ENCODE assay signal across 11 mouse cellular contexts in the genomic region with DNA sequence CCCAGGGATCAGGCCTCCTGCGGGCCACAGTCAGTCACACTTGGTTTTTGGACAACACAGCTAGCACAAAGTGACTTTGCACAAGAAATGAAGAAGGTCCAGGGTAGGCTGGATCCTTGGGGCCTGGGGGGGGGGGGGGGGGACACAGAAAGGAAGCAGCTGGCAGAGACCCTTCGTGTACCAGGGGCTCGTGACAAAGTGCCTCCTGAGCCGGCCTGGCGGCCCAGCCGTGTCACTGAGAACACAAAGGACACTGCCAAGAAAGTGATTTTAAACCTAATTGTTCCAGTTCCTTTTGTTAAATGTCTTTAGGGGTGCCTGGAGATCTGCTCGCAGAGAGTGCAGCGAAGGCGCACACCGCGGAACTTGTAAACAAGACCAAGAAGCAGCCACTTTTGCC.
DNase-seq lines count a peak whose midpoint lies in the region; ATAC-seq and TF ChIP-seq lines count a peak whose summit lies in the region.
"Had no signal": no experiment of that assay in that cellular context is flagged by ENCODE, and none has a peak within 500 bp of the region (broad histone marks: within the 10 kb centered on the region; RNA-seq: fewer than 3 reads in every experiment).

No protein-coding gene starts in this region.

- H3K4me2 ChIP-seq in heart, embryonic 13.5 days: peak overlapping the region; percentile 44
- H3K4me2 ChIP-seq in neural tube, embryonic 11.5 days (ENCODE audit: low read depth): peak overlapping the region; percentile 30
- H3K4me2 ChIP-seq in limb, embryonic 15.5 days: 0 out of 2 replicates have a peak overlapping the region, but pooled peaks have one; percentile 3
- H3K4me2 ChIP-seq: limb, embryonic 12.5 days had no signal

- H3K4me1 ChIP-seq in heart, embryonic 13.5 days: peaks cover 77% of the 10 kb centered on the region
- peaks cover 13% of the 10 kb centered on the region for H3K4me1 ChIP-seq in neural tube, embryonic 11.5 days (ENCODE audit: control insufficient read depth, insufficient read depth, low read length)
- H3K4me1 ChIP-seq in limb, embryonic 15.5 days: peaks cover 12% of the 10 kb centered on the region
- no peaks in the 10 kb centered on the region for H3K4me1 ChIP-seq in cerebellum, adult 2 months (ENCODE audit: control insufficient read depth, insufficient read depth, low read length)

- no peaks in the 10 kb centered on the region for H3K9me3 ChIP-seq in heart, embryonic 13.5 days
- no peaks in the 10 kb centered on the region for H3K9me3 ChIP-seq in neural tube, embryonic 11.5 days (ENCODE audit: control insufficient read depth, low read length)
- H3K9me3 ChIP-seq in limb, embryonic 15.5 days: no peaks in the 10 kb centered on the region
- H3K9me3 ChIP-seq: limb, embryonic 12.5 days had no signal

- TF ChIP-seq POLR2A in cerebellum, adult 2 months (IDR thresholded peaks at IDR 0.05; ENCODE audit: borderline replicate concordance, insufficient read depth, low read length): no peak

- 81% methylated on average over 11 of the region's 11 CpGs for WGBS in heart, embryonic 13.5 days
- WGBS in neural tube, embryonic 11.5 days: 38% methylated on average over 11 of the region's 11 CpGs
- 65% methylated on average over 11 of the region's 11 CpGs for WGBS in limb, embryonic 15.5 days
- 39% methylated on average over 11 of the region's 11 CpGs for WGBS in cerebellum, adult 2 months

- H3K9ac ChIP-seq in heart, embryonic 13.5 days: peak overlapping the region; percentile 7; the same call in 1 of the 2 replicates
- peak overlapping the region; percentile 2; the same call in 1 of the 2 replicates for H3K9ac ChIP-seq in neural tube, embryonic 11.5 days (ENCODE audit: low read length)
- no peak overlapping the region for H3K9ac ChIP-seq in limb, embryonic 15.5 days
- H3K9ac ChIP-seq: limb, embryonic 12.5 days had no signal

- H3K27ac ChIP-seq in heart, embryonic 13.5 days (replicated peaks): no peak overlapping the region
- 0 out of 2 replicates have a peak overlapping the region, but pooled peaks have one; percentile 39 for H3K27ac ChIP-seq in neural tube, embryonic 11.5 days (ENCODE audit: low read depth, low read length)
- H3K27ac ChIP-seq in limb, embryonic 15.5 days: no peak overlapping the region
- H3K27ac ChIP-seq in cerebellum, adult 2 months (ENCODE audit: insufficient read depth, low read length): no peak overlapping the region
- H3K27ac ChIP-seq: limb, embryonic 12.5 days had no signal

- H3K36me3 ChIP-seq in heart, embryonic 13.5 days: no peaks in the 10 kb centered on the region
- H3K36me3 ChIP-seq in neural tube, embryonic 11.5 days (ENCODE audit: control insufficient read depth, insufficient read depth, low read length): no peaks in the 10 kb centered on the region
- H3K36me3 ChIP-seq in limb, embryonic 15.5 days: no peaks in the 10 kb centered on the region
- H3K36me3 ChIP-seq: limb, embryonic 12.5 days had no signal

- H3K4me3 ChIP-seq in heart, embryonic 13.5 days: no peak overlapping the region
- H3K4me3 ChIP-seq in neural tube, embryonic 11.5 days (ENCODE audit: low read depth, low read length): no peak overlapping the region
- no peak overlapping the region for H3K4me3 ChIP-seq in limb, embryonic 15.5 days
- H3K4me3 ChIP-seq in cerebellum, adult 2 months (replicated peaks; ENCODE audit: insufficient read depth, low read depth, low read length): no peak overlapping the region
- H3K4me3 ChIP-seq: limb, embryonic 12.5 days had no signal

- H3K27me3 ChIP-seq in heart, embryonic 13.5 days (replicated peaks): peaks cover 17% of the 10 kb centered on the region; the same call in 1 of the 2 replicates
- 0 out of 2 replicates have a peak, but pooled peaks cover 5% of the 10 kb centered on the region for H3K27me3 ChIP-seq in neural tube, embryonic 11.5 days (ENCODE audit: control insufficient read depth, insufficient read depth, low read length)
- H3K27me3 ChIP-seq in limb, embryonic 15.5 days: no peaks in the 10 kb centered on the region
- no peaks in the 10 kb centered on the region for H3K27me3 ChIP-seq in cerebellum, adult 2 months (ENCODE audit: control insufficient read depth, insufficient read depth, low read length)
- H3K27me3 ChIP-seq: limb, embryonic 12.5 days had no signal

- DNase-seq in heart, adult 11 months: no peak
- DNase-seq in neural tube, embryonic 11.5 days (ENCODE audit: low spot score): no peak
- DNase-seq in neural tube, embryonic 10.5 days (ENCODE audit: extremely low spot score, low spot score): no peak
- no peak for DNase-seq in right cerebral cortex, postnatal 36 days (ENCODE audit: low spot score in 2 of 2)
- DNase-seq in cerebellum, adult 2 months: no peak
- DNase-seq: kidney, adult 2 months had no signal

- no peak for ATAC-seq in heart, embryonic 13.5 days (ENCODE audit: extremely low read depth, insufficient number of reproducible peaks, low FRiP score, low TSS enrichment)
- no peak for ATAC-seq in neural tube, embryonic 11.5 days (ENCODE audit: insufficient read depth, low FRiP score, low TSS enrichment)
- ATAC-seq in limb, embryonic 15.5 days (ENCODE audit: insufficient number of reproducible peaks, low FRiP score, low TSS enrichment, low read depth): no peak
- ATAC-seq in cerebellum, adult (ENCODE audit: insufficient number of reproducible peaks, low FRiP score, low TSS enrichment): no peak
- ATAC-seq: Patski had no signal

- TF ChIP-seq CTCF in cerebellum, adult 2 months (IDR thresholded peaks at IDR 0.05; ENCODE audit: borderline replicate concordance, insufficient read depth, low read depth, low read length): no peak
